Mouse (Mus musculus): ENCODE measurements around the gene Wdr72.

- TF ChIP-seq CTCF (IDR thresholded peaks at IDR 0.05; ENCODE audit: borderline replicate concordance, insufficient read depth, low read depth, low read length) (no peak), POLR2A (IDR thresholded peaks at IDR 0.05; ENCODE audit: borderline replicate concordance, insufficient read depth, low read length) (no peak)
Measured at GRCm38 (mm10) chr9:74194898-74195297, 84.7 kb downstream of the Wdr72 start.
